Mouse (Mus musculus): ENCODE measurements around the gene Zfp866. TPM values are rescaled to one million over a fixed set of nuclear protein-coding genes. Genes with fewer than 3 reads are reported as not detected.

The Zfp866 gene
- polyA plus RNA-seq, 1 experiment = 3.7 TPM

GRCm38 (mm10) chr8:69790364-69790763 lies 614 bp downstream of the Zfp866 start:
- Histone ChIP-seq H3K4me1 (ENCODE audit: control insufficient read depth, insufficient read depth, insufficient read length, low read length) (peaks cover 4% of the 10 kb centered on the region; the same call in 1 of the 2 replicates), H3K27me3 (ENCODE audit: control insufficient read depth, insufficient read depth, low read length) (no peaks in the 10 kb centered on the region), H3K4me3 (ENCODE audit: low read depth, low read length) (peak overlapping the region; percentile 97), H3K36me3 (ENCODE audit: control insufficient read depth, insufficient read depth, low read length) (peaks cover 14% of the 10 kb centered on the region), H3K27ac (ENCODE audit: insufficient read depth, low read depth, low read length) (peak overlapping the region; percentile 96)
- TF ChIP-seq CTCF (IDR thresholded peaks at IDR 0.05; ENCODE audit: extremely low read depth, insufficient read length, insufficient replicate concordance, low read depth, low read length) (no peak), POLR2A (IDR thresholded peaks at IDR 0.05; ENCODE audit: low read depth, low read length) (no peak)
- 15% methylated on average over 11 of the region's 11 CpGs for WGBS

- Histone ChIP-seq H3K4me3 (ENCODE audit: low read depth, low read length) (no peak overlapping the region), H3K27me3 (ENCODE audit: control insufficient read depth, insufficient read depth, low read length) (no peaks in the 10 kb centered on the region), H3K27ac (ENCODE audit: insufficient read depth, low read depth, low read length) (no peak overlapping the region), H3K4me1 (ENCODE audit: control insufficient read depth, insufficient read depth, insufficient read length, low read length) (peaks cover 4% of the 10 kb centered on the region; the same call in 1 of the 2 replicates), H3K36me3 (ENCODE audit: control insufficient read depth, insufficient read depth, low read length) (peaks cover 9% of the 10 kb centered on the region)
- no peak for TF ChIP-seq CTCF (IDR thresholded peaks at IDR 0.05; ENCODE audit: extremely low read depth, insufficient read length, insufficient replicate concordance, low read depth, low read length)
- no peak for TF ChIP-seq POLR2A (IDR thresholded peaks at IDR 0.05; ENCODE audit: low read depth, low read length)
- WGBS = 27% methylated on average over 5 of the region's 5 CpGs
Observed at GRCm38 (mm10) chr8:69789731-69790130, 1.2 kb downstream of the Zfp866 start.

GRCm38 (mm10) chr8:69789105-69789504 lies 1.9 kb downstream of the Zfp866 start:
- Histone ChIP-seq H3K4me3 (ENCODE audit: low read depth, low read length) (no peak overlapping the region), H3K36me3 (ENCODE audit: control insufficient read depth, insufficient read depth, low read length) (peaks cover 3% of the 10 kb centered on the region; the same call in 1 of the 2 replicates), H3K27ac (ENCODE audit: insufficient read depth, low read depth, low read length) (no peak overlapping the region), H3K27me3 (ENCODE audit: control insufficient read depth, insufficient read depth, low read length) (no peaks in the 10 kb centered on the region), H3K4me1 (ENCODE audit: control insufficient read depth, insufficient read depth, insufficient read length, low read length) (peaks cover 4% of the 10 kb centered on the region; the same call in 1 of the 2 replicates)
- 86% methylated on average over 5 of the region's 5 CpGs for WGBS
- TF ChIP-seq POLR2A (IDR thresholded peaks at IDR 0.05; ENCODE audit: low read depth, low read length) (no peak), CTCF (IDR thresholded peaks at IDR 0.05; ENCODE audit: extremely low read depth, insufficient read length, insufficient replicate concordance, low read depth, low read length) (no peak)

- H3K4me3 ChIP-seq (ENCODE audit: low read depth, low read length) = no peak overlapping the region
- H3K4me1 ChIP-seq (ENCODE audit: control insufficient read depth, insufficient read depth, insufficient read length, low read length) = no peaks in the 10 kb centered on the region
- H3K27me3 ChIP-seq (ENCODE audit: control insufficient read depth, insufficient read depth, low read length) = no peaks in the 10 kb centered on the region
- 65% methylated on average over 9 of the region's 12 CpGs for WGBS
- H3K27ac ChIP-seq (ENCODE audit: insufficient read depth, low read depth, low read length) = no peak overlapping the region
- TF ChIP-seq POLR2A (IDR thresholded peaks at IDR 0.05; ENCODE audit: low read depth, low read length) (no peak), CTCF (IDR thresholded peaks at IDR 0.05; ENCODE audit: extremely low read depth, insufficient read length, insufficient replicate concordance, low read depth, low read length) (no peak)
- H3K36me3 ChIP-seq (ENCODE audit: control insufficient read depth, insufficient read depth, low read length) = no peaks in the 10 kb centered on the region
Observed at GRCm38 (mm10) chr8:69777111-69777510, 13.9 kb downstream of the Zfp866 start.

- H3K27me3 ChIP-seq (ENCODE audit: control insufficient read depth, insufficient read depth, low read length) = no peaks in the 10 kb centered on the region
- H3K4me3 ChIP-seq (ENCODE audit: low read depth, low read length) = no peak overlapping the region
- no peak for TF ChIP-seq POLR2A (IDR thresholded peaks at IDR 0.05; ENCODE audit: low read depth, low read length)
- no peak for TF ChIP-seq CTCF (IDR thresholded peaks at IDR 0.05; ENCODE audit: extremely low read depth, insufficient read length, insufficient replicate concordance, low read depth, low read length)
- H3K27ac ChIP-seq (ENCODE audit: insufficient read depth, low read depth, low read length) = no peak overlapping the region
- 42% methylated on average over 2 of the region's 2 CpGs for WGBS
- H3K36me3 ChIP-seq (ENCODE audit: control insufficient read depth, insufficient read depth, low read length) = peaks cover 1% of the 10 kb centered on the region; the same call in 1 of the 2 replicates
- no peaks in the 10 kb centered on the region for H3K4me1 ChIP-seq (ENCODE audit: control insufficient read depth, insufficient read depth, insufficient read length, low read length)
Observed at GRCm38 (mm10) chr8:69775149-69775534, 15.8 kb downstream of the Zfp866 start.

GRCm38 (mm10) chr8:69774503-69775148 lies 16.4 kb downstream of the Zfp866 start, which contains the start of gene Gm20422:
Gene Gm20422, minus strand, starts transcription at chr8:69774886.
- peak; percentile 73 for TF ChIP-seq POLR2A (IDR thresholded peaks at IDR 0.05; ENCODE audit: low read depth, low read length)
- TF ChIP-seq CTCF (IDR thresholded peaks at IDR 0.05; ENCODE audit: extremely low read depth, insufficient read length, insufficient replicate concordance, low read depth, low read length) = no peak
- WGBS = under 1% methylated on average over 41 of the region's 41 CpGs
- Histone ChIP-seq H3K4me3 (ENCODE audit: low read depth, low read length) (peak within 1 kb of the TSS; percentile 82), H3K36me3 (ENCODE audit: control insufficient read depth, insufficient read depth, low read length) (peaks cover 2% of the 10 kb centered on the region; the same call in 1 of the 2 replicates), H3K27me3 (ENCODE audit: control insufficient read depth, insufficient read depth, low read length) (no peaks in the 10 kb centered on the region), H3K4me1 (ENCODE audit: control insufficient read depth, insufficient read depth, insufficient read length, low read length) (no peaks in the 10 kb centered on the region), H3K27ac (ENCODE audit: insufficient read depth, low read depth, low read length) (peak within 1 kb of the TSS; percentile 97)

- H3K36me3 ChIP-seq (ENCODE audit: control insufficient read depth, insufficient read depth, low read length) = peaks cover 17% of the 10 kb centered on the region
- H3K27me3 ChIP-seq (ENCODE audit: control insufficient read depth, insufficient read depth, low read length) = no peaks in the 10 kb centered on the region
- TF ChIP-seq CTCF (IDR thresholded peaks at IDR 0.05; ENCODE audit: extremely low read depth, insufficient read length, insufficient replicate concordance, low read depth, low read length) = no peak
- no peak for TF ChIP-seq POLR2A (IDR thresholded peaks at IDR 0.05; ENCODE audit: low read depth, low read length)
- no peaks in the 10 kb centered on the region for H3K4me1 ChIP-seq (ENCODE audit: control insufficient read depth, insufficient read depth, insufficient read length, low read length)
- no peak overlapping the region for H3K4me3 ChIP-seq (ENCODE audit: low read depth, low read length)
- 87% methylated on average over 2 of the region's 2 CpGs for WGBS
- H3K27ac ChIP-seq (ENCODE audit: insufficient read depth, low read depth, low read length) = no peak overlapping the region
Observed at GRCm38 (mm10) chr8:69772106-69772505, 18.9 kb downstream of the Zfp866 start.
